In genomic region chr11:94997596-94997995, GRCm38 (mm10) we compare ENCODE assay signal across 11 mouse cellular contexts. TPM values are rescaled to one million over a fixed set of nuclear protein-coding genes. Genes with fewer than 3 reads are reported as not detected.
A peak's percentile ranks its signal among the peaks of the same experiment; 100 is the strongest.
DNase-seq lines count a peak whose midpoint lies in the region; ATAC-seq and TF ChIP-seq lines count a peak whose summit lies in the region.
"Had no signal": no experiment of that assay in that cellular context is flagged by ENCODE, and none has a peak within 500 bp of the region (broad histone marks: within the 10 kb centered on the region; RNA-seq: fewer than 3 reads in every experiment).

No protein-coding gene starts in this region.

- no peak for TF ChIP-seq POLR2A in cortical plate, adult 2 months (IDR thresholded peaks at IDR 0.05; ENCODE audit: extremely low read depth, insufficient read depth, low read length)

- ATAC-seq in heart, embryonic 12.5 days (ENCODE audit: insufficient number of reproducible peaks, low FRiP score) = peak; percentile 87
- ATAC-seq in liver, embryonic 16.5 days (ENCODE audit: low read depth) = peak; percentile 93

- TF ChIP-seq CTCF in cortical plate, adult 2 months (IDR thresholded peaks at IDR 0.05; ENCODE audit: extremely low read depth, insufficient read depth, low read length) = no peak

- H3K36me3 ChIP-seq in heart, embryonic 12.5 days = peaks cover 66% of the 10 kb centered on the region
- peaks cover 23% of the 10 kb centered on the region for H3K36me3 ChIP-seq in liver, embryonic 16.5 days (ENCODE audit: control insufficient read depth, insufficient read depth)

- H3K27ac ChIP-seq in heart, embryonic 12.5 days (ENCODE audit: poor library complexity, severe bottlenecking) = peak overlapping the region; percentile 58
- H3K27ac ChIP-seq in cortical plate, adult 2 months (ENCODE audit: insufficient read depth, low read length) = peak overlapping the region; percentile 27
- H3K27ac ChIP-seq in liver, embryonic 16.5 days (ENCODE audit: low read length) = peak overlapping the region; percentile 89

- peak overlapping the region; percentile 25 for H3K4me3 ChIP-seq in heart, embryonic 12.5 days
- no peak overlapping the region for H3K4me3 ChIP-seq in cortical plate, adult 2 months (ENCODE audit: insufficient read depth, low read length)
- peak overlapping the region; percentile 56 for H3K4me3 ChIP-seq in liver, embryonic 16.5 days (ENCODE audit: low read depth, low read length)

- 0 out of 2 replicates have a peak overlapping the region, but pooled peaks have one; percentile 29 for H3K9ac ChIP-seq in heart, embryonic 12.5 days
- peak overlapping the region; percentile 65 for H3K9ac ChIP-seq in liver, embryonic 16.5 days (ENCODE audit: low read depth, low read length)

- no peak for DNase-seq in heart, postnatal 36 days
- peak; percentile 81 for DNase-seq in 416B (ENCODE audit: low read depth)
- no peak for DNase-seq in layer of hippocampus, adult 18-20 months (ENCODE audit: low spot score in 2 of 2)
- no peak for DNase-seq in left cerebral cortex, postnatal 25 days (ENCODE audit: low spot score in 2 of 2)
- no peak for DNase-seq in embryo, embryonic 10 days (ENCODE audit: low spot score)
- DNase-seq: kidney, postnatal 10 days had no signal

- no peaks in the 10 kb centered on the region for H3K9me3 ChIP-seq in heart, embryonic 12.5 days (replicated peaks)
- H3K9me3 ChIP-seq in liver, embryonic 16.5 days (replicated peaks; ENCODE audit: control insufficient read depth, low read length) = no peaks in the 10 kb centered on the region

- H3K4me1 ChIP-seq in heart, embryonic 12.5 days (replicated peaks) = peaks cover 73% of the 10 kb centered on the region
- H3K4me1 ChIP-seq in cortical plate, adult 2 months (ENCODE audit: control insufficient read depth, insufficient read depth, low read length) = peaks cover 16% of the 10 kb centered on the region
- peaks cover 97% of the 10 kb centered on the region for H3K4me1 ChIP-seq in liver, embryonic 16.5 days (ENCODE audit: control insufficient read depth, low read depth, low read length)

- intact Hi-C loops in heart, postnatal 36 days (cut with DNase I) = no loop called here
- intact Hi-C loops in left cerebral cortex, postnatal 25 days (cut with DNase I) = no loop called here

- H3K4me2 ChIP-seq in heart, embryonic 12.5 days = peak overlapping the region; percentile 98
- H3K4me2 ChIP-seq in liver, embryonic 16.5 days (ENCODE audit: low read depth, low read length) = peak overlapping the region; percentile 66

- WGBS in heart, embryonic 12.5 days = 53% methylated on average over 5 of the region's 5 CpGs
- 17% methylated on average over 5 of the region's 5 CpGs for WGBS in liver, embryonic 16.5 days (ENCODE audit: insufficient replicate concordance)

- no peaks in the 10 kb centered on the region for H3K27me3 ChIP-seq in heart, embryonic 12.5 days (replicated peaks)
- H3K27me3 ChIP-seq in liver, embryonic 16.5 days (ENCODE audit: control insufficient read depth, insufficient read depth, low read depth, low read length) = no peaks in the 10 kb centered on the region

RNA-seq across cellular contexts. Expression of gene Ppp1r9b, which starts 6.8 kb away (rescaled TPM):
- polyA plus RNA-seq in heart, embryonic 12.5 days (2016; fragmentation: Nextera tagmentation; extraction: Ambion mirVana) = 10.4 and 12.2 TPM in 2 replicates
- 10 to 100 TPM; 46.3 to 50.8 TPM for total RNA-seq in heart, postnatal 36 days (2021)
- 284 and 326 TPM in 2 replicates for polyA plus RNA-seq in cortical plate, adult 2 months (2012; rRNA removed)
- 7.1 and 7.6 TPM in 2 replicates for polyA plus RNA-seq in liver, embryonic 16.5 days (2015; fragmentation: Nextera tagmentation; extraction: Ambion mirVana)
- 1,000 to 10,000 TPM in 1 of 2 experiments, 100 to 1,000 TPM in 1; 993 to 1,036 TPM for total RNA-seq in layer of hippocampus, adult 18-20 months (2021)
- 100 to 1,000 TPM; 675 to 703 TPM for total RNA-seq in left cerebral cortex, postnatal 25 days (2021)

RNA-seq across cellular contexts. Expression of gene Samd14, which starts 12.1 kb away (rescaled TPM):
- polyA plus RNA-seq in heart, embryonic 12.5 days (2016; fragmentation: Nextera tagmentation; extraction: Ambion mirVana) = 14.8 and 16.5 TPM in 2 replicates
- total RNA-seq in heart, postnatal 36 days (2021) = 1 to 10 TPM; 1.2 to 1.3 TPM
- polyA plus RNA-seq in cortical plate, adult 2 months (2012; rRNA removed) = 17.8 and 18.0 TPM in 2 replicates
- 27.2 and 34.7 TPM in 2 replicates for polyA plus RNA-seq in liver, embryonic 16.5 days (2015; fragmentation: Nextera tagmentation; extraction: Ambion mirVana)
- 10 to 100 TPM; 38.2 to 42.8 TPM for total RNA-seq in layer of hippocampus, adult 18-20 months (2021)
- total RNA-seq in left cerebral cortex, postnatal 25 days (2021) = 10 to 100 TPM; 30.8 to 31.1 TPM

RNA-seq across cellular contexts. Expression of gene Sgca, which starts 21.5 kb away (rescaled TPM):
- polyA plus RNA-seq in heart, embryonic 12.5 days (2016; fragmentation: Nextera tagmentation; extraction: Ambion mirVana) = 20.6 and 26.6 TPM in 2 replicates
- 100 to 1,000 TPM; 185 to 189 TPM for total RNA-seq in heart, postnatal 36 days (2021)
- polyA plus RNA-seq in cortical plate, adult 2 months (2012; rRNA removed) = 1.6 and 1.8 TPM in 2 replicates
- 0.86 and 0.96 TPM in 2 replicates for polyA plus RNA-seq in liver, embryonic 16.5 days (2015; fragmentation: Nextera tagmentation; extraction: Ambion mirVana)
- total RNA-seq in layer of hippocampus, adult 18-20 months (2021) = under 1 TPM in 1 of 2 experiments, not detected in 1; 0.27 TPM
- under 1 TPM in 1 of 2 experiments, not detected in 1; 0.46 TPM for total RNA-seq in left cerebral cortex, postnatal 25 days (2021)
- total RNA-seq: ES-E14 had no signal

RNA-seq across cellular contexts. Expression of gene Hils1, which starts 30.2 kb away (rescaled TPM):
- 0.30 TPM in 1 of 2 replicates, not detected in the other for polyA plus RNA-seq in heart, embryonic 12.5 days (2016; fragmentation: Nextera tagmentation; extraction: Ambion mirVana)
- total RNA-seq in heart, postnatal 36 days (2021) = not detected
- polyA plus RNA-seq in cortical plate, adult 2 months (2012; rRNA removed) = not detected in 2 replicates
- not detected in 2 replicates for polyA plus RNA-seq in liver, embryonic 16.5 days (2015; fragmentation: Nextera tagmentation; extraction: Ambion mirVana)
- not detected for total RNA-seq in layer of hippocampus, adult 18-20 months (2021)
- not detected for total RNA-seq in left cerebral cortex, postnatal 25 days (2021)
- total RNA-seq: ES-E14 had no signal
- polyA plus RNA-seq: thymus, postnatal 0 days had no signal

RNA-seq across cellular contexts. Expression of gene Pdk2, which starts 43.6 kb away (rescaled TPM):
- polyA plus RNA-seq in heart, embryonic 12.5 days (2016; fragmentation: Nextera tagmentation; extraction: Ambion mirVana) = 65.1 and 68.3 TPM in 2 replicates
- 100 to 1,000 TPM; 439 to 481 TPM for total RNA-seq in heart, postnatal 36 days (2021)
- polyA plus RNA-seq in cortical plate, adult 2 months (2012; rRNA removed) = 106 TPM in 2 replicates
- 10.7 and 13.9 TPM in 2 replicates for polyA plus RNA-seq in liver, embryonic 16.5 days (2015; fragmentation: Nextera tagmentation; extraction: Ambion mirVana)
- total RNA-seq in layer of hippocampus, adult 18-20 months (2021) = 100 to 1,000 TPM; 137 to 142 TPM
- 10 to 100 TPM; 87.3 to 88.7 TPM for total RNA-seq in left cerebral cortex, postnatal 25 days (2021)

Comparison
In these comparisons a context has a peak if more than half of its experiments do, and no peak if none do; other contexts are left out.
1. H3K27ac ChIP-seq: peak in every context shown above with its lines; median percentile 89 in liver, embryonic 16.5 days; 58 in heart, embryonic 12.5 days; 27 in cortical plate, adult 2 months.
2. RNA of gene Ppp1r9b, which starts 6.8 kb away (total RNA-seq): 993 to 1,036 TPM in layer of hippocampus, adult 18-20 months and 675 to 703 TPM in left cerebral cortex, postnatal 25 days; 46.3 to 50.8 TPM in heart, postnatal 36 days; every median in the first group is over 10 times any median in the second.
3. RNA of gene Samd14, which starts 12.1 kb away (total RNA-seq): 38.2 to 42.8 TPM in layer of hippocampus, adult 18-20 months and 30.8 to 31.1 TPM in left cerebral cortex, postnatal 25 days; 1.2 to 1.3 TPM in heart, postnatal 36 days; every median in the first group is over 10 times any median in the second.
4. RNA of gene Sgca, which starts 21.5 kb away (total RNA-seq): 185 to 189 TPM in heart, postnatal 36 days; 0.46 TPM in left cerebral cortex, postnatal 25 days and 0.27 TPM in layer of hippocampus, adult 18-20 months; every median in the first group is over 100 times any median in the second.